Mouse (Mus musculus) heart, postnatal 0 days (tissue): Measurements from ENCODE around the gene Itgb5. TPM values are rescaled to one million over a fixed set of nuclear protein-coding genes. Genes with fewer than 3 reads are reported as not detected.

Experiments
- ATAC-seq: fragments of 200-750 bp; cut with Nextera tagmentation; 2 replicates; pipeline ENCODE4 v1.8.0; 2017; ENCODE audit warnings: low read depth, moderate number of reproducible peaks, moderate library complexity; ENCODE audit not compliant: insufficient read depth
- DNase-seq: peaks from one replicate; pipeline ENCODE4 v3.0.0-alpha.2; 2016; ENCODE audit warnings: low spot score
- H3K27ac ChIP-seq: fragments of 300-500 bp; sonication (generic); 2 replicates; pipeline ENCODE4 v1.5.1; 2014; ENCODE audit warnings: low read depth, mild to moderate bottlenecking
- H3K27me3 ChIP-seq: fragments of 300-500 bp; sonication (generic); 2 replicates; pipeline ENCODE4 v1.6.1; 2014; ENCODE audit warnings: low read length, mixed read lengths; ENCODE audit not compliant: control insufficient read depth, insufficient read depth
- H3K36me3 ChIP-seq: fragments of 300-500 bp; sonication (generic); replicated peaks from 2 replicates; pipeline ENCODE4 v1.6.1; 2014; ENCODE audit warnings: low read length, mixed read lengths; ENCODE audit not compliant: control insufficient read depth, insufficient read depth
- H3K4me1 ChIP-seq: fragments of 300-500 bp; sonication (generic); 2 replicates; pipeline ENCODE4 v1.6.1; 2014; ENCODE audit warnings: antibody characterized with exemption; ENCODE audit not compliant: control insufficient read depth, insufficient read depth
- H3K4me2 ChIP-seq: fragments of 300-500 bp; sonication (generic); 2 replicates; pipeline ENCODE4 v1.6.1; 2014; ENCODE audit warnings: low read depth, mild to moderate bottlenecking, low read length, moderate library complexity
- H3K4me3 ChIP-seq: fragments of 300-500 bp; sonication (generic); 2 replicates; pipeline ENCODE4 v1.5.1; 2014; ENCODE audit warnings: low read depth, low read length
- H3K9ac ChIP-seq: fragments of 300-500 bp; sonication (generic); replicated peaks from 2 replicates; pipeline ENCODE4 v1.6.1; 2014; ENCODE audit warnings: low read depth, low read length, mixed read lengths
- H3K9me3 ChIP-seq: fragments of 300-500 bp; sonication (generic); replicated peaks from 2 replicates; pipeline ENCODE4 v1.6.1; 2016; ENCODE audit warnings: low read length; ENCODE audit not compliant: control insufficient read depth
- CTCF ChIP-seq: IDR thresholded peaks from 2 replicates; pipeline ENCODE4 v1.5.1; 2016; ENCODE audit warnings: antibody characterized with exemption, control low read depth, low read depth
- EP300 ChIP-seq: IDR thresholded peaks from 2 replicates; pipeline ENCODE4 v1.6.1; 2016; ENCODE audit warnings: antibody characterized with exemption, low read depth
- WGBS: fragments of 180-500 bp; shearing (Covaris S2); extraction: QIAGEN DNeasy Blood & Tissue Kit; methylation state at CpG from one replicate; pipeline ENCODE4 v1.1.7; 2014; 5-methylcytosine and 5-hydroxymethylcytosine counted together
- polyA plus RNA-seq: library from polyadenylated mRNA; unstranded; fragments of >200 nt; fragmentation: Nextera tagmentation; extraction: Ambion mirVana; gene quantifications from 2 replicates; pipeline ENCODE4 v1.2.1, GENCODE M21; 2015
- total RNA-seq: library from RNA; depleted of rRNA; stranded (reverse); fragments of >200 nt; gene quantifications from 2 replicates; pipeline ENCODE4 v1.2.3, GENCODE M21; 2014; ENCODE audit warnings: low replicate concordance; rRNA removed

Gene Itgb5
- total RNA-seq (116 and 134 TPM in 2 replicates), polyA plus RNA-seq (33.4 and 35.6 TPM in 2 replicates)

DNA sequence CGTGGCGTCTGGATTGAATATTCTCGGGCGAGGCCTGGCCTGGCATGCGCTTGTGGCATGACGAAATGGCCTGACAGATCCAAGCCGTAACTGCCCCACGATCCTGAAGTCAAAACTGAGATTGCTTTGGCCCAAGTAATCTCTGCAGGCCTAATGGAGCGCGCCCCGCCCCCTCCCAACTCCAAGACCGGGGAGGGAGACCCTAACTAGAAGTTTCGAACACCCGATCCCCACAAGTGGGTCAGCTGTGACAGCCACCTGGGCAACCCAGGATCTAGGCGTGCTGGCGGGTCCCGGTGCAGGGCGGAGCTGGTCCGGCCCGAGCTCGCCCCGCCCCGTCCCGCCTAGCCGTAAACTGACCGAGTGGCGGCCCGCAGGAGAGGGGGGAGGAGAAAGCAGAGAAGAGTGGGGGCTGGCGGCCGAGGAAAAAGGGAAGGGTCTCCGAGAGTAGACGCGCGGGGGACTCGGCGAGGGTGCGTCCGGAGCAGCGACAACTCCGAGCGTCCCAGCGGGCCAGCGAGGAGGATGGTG, at the start of gene Itgb5:
Gene Itgb5 (plus strand): TSS at position 365 of the 531 bp plus-strand sequence.
- DNase-seq (peak; percentile 70), ATAC-seq (peak; percentile 83)
- H3K27ac ChIP-seq: peak within 1 kb of the TSS; percentile 88
- H3K27me3 ChIP-seq: peaks cover 5% of the 10 kb centered on the region; the same call in 1 of the 2 replicates
- H3K36me3 ChIP-seq: no peaks in the 10 kb centered on the region
- H3K4me2 ChIP-seq: peak within 1 kb of the TSS; percentile 89
- 2% methylated on average over 40 of the region's 43 CpGs for WGBS
- no peaks in the 10 kb centered on the region for H3K9me3 ChIP-seq
- TF ChIP-seq EP300 (no peak), CTCF (no peak)
- peak within 1 kb of the TSS; percentile 86 for H3K9ac ChIP-seq
- H3K4me3 ChIP-seq: peak within 1 kb of the TSS; percentile 77
- H3K4me1 ChIP-seq: peaks cover 14% of the 10 kb centered on the region; the same call in 1 of the 2 replicates

DNA sequence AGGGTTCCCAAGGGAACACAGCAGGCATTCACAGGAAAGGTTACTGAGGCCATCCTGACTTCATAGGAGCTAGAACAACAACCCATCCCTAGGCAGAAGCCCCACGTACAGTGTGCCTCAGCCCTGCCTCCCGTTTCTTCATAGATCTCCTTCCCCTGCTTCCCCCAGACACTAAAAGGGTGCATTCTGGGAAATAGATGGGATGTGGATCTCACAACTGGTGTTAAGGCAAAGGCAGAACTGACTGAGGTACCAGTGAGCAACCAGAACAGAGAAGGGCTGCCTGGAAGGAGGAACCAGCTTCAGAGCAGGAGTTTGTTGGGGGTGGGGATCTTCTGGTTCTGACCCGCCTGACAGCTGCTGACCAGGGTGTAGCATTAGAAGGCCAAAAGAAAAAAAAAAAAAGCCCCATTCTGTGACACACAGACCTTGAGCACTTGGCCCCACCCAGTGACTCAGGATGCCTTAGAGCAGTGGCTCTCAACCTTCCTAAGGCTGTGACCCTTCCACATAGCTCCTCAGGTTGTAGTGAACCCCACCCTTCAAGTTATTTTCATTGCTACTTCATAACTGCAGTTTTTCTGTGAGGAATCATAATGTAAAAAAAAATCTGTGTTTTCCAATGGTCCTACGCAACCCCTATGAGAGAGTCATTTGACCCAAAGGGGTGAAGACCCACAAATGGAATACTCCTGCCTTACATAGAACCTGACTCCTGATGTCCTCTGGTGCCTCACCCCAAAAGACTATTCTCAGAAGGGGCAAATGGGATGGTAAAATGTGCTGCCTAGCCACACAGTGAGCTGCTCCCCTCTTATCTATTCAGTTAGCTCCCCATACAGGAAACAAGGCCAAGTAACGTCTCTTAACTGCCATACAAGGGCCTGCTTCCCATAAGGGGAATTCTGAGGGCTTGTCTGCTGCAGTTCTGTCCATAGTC, 47.4 kb upstream of the Itgb5 start:
- Histone ChIP-seq H3K27ac (no peak overlapping the region), H3K4me1 (peaks cover 6% of the 10 kb centered on the region), H3K9ac (no peak overlapping the region), H3K4me2 (no peak overlapping the region), H3K9me3 (no peaks in the 10 kb centered on the region), H3K27me3 (no peaks in the 10 kb centered on the region), H3K4me3 (no peak overlapping the region), H3K36me3 (no peaks in the 10 kb centered on the region)
- TF ChIP-seq CTCF (no peak), EP300 (no peak)
- ATAC-seq (no peak), DNase-seq (no peak)
- WGBS: 62% methylated on average over 5 of the region's 5 CpGs

DNA sequence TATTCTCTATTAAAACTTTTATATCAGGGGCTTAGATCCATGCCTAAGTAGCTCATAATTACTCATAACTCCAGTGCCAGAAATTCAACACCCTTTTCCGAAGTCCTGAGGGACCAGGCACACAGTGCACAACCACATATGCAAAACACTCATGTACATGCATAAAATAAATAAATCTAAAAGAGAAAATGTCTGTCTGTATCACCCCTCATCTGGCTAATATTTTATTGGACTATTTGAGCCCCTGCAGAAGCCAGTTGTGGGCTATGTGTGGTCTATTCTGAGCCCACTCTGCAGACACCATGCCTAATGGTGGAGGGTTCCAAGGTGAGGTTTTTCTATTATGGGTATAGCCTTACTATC, 46.8 kb upstream of the Itgb5 start:
- no peak for ATAC-seq

GRCm38 (mm10) chr16:33784547-33784946, 44.9 kb upstream of the Itgb5 start:
- DNase-seq (no peak), ATAC-seq (no peak)
- Histone ChIP-seq H3K4me1 (peaks cover 8% of the 10 kb centered on the region), H3K27me3 (no peaks in the 10 kb centered on the region), H3K27ac (no peak overlapping the region), H3K4me3 (no peak overlapping the region), H3K4me2 (no peak overlapping the region), H3K9ac (no peak overlapping the region), H3K36me3 (no peaks in the 10 kb centered on the region), H3K9me3 (no peaks in the 10 kb centered on the region)
- WGBS: 73% methylated on average over 1 of the region's 1 CpGs
- TF ChIP-seq EP300 (no peak), CTCF (no peak)

More for the DNA sequence above, 46.8 kb upstream of the Itgb5 start:
- TF ChIP-seq CTCF (no peak), EP300 (no peak)
- Histone ChIP-seq H3K9me3 (no peaks in the 10 kb centered on the region), H3K27ac (no peak overlapping the region), H3K4me2 (no peak overlapping the region), H3K36me3 (no peaks in the 10 kb centered on the region), H3K9ac (no peak overlapping the region), H3K4me1 (peaks cover 8% of the 10 kb centered on the region), H3K4me3 (no peak overlapping the region), H3K27me3 (no peaks in the 10 kb centered on the region)
- 86% methylated on average over 1 of the region's 1 CpGs for WGBS
- no peak for DNase-seq

- no peaks in the 10 kb centered on the region for H3K36me3 ChIP-seq
- H3K9ac ChIP-seq: no peak overlapping the region
- ATAC-seq: no peak
- no peak for DNase-seq
- no peaks in the 10 kb centered on the region for H3K27me3 ChIP-seq
- no peak overlapping the region for H3K4me3 ChIP-seq
- H3K4me2 ChIP-seq: no peak overlapping the region
- 57% methylated on average over 8 of the region's 8 CpGs for WGBS
- TF ChIP-seq EP300: no peak
- no peak for TF ChIP-seq CTCF
- no peak overlapping the region for H3K27ac ChIP-seq
- H3K4me1 ChIP-seq: peaks cover 8% of the 10 kb centered on the region
- H3K9me3 ChIP-seq: no peaks in the 10 kb centered on the region
Measured at GRCm38 (mm10) chr16:33785092-33785704, 44.3 kb upstream of the Itgb5 start.
